Mouse (Mus musculus) right cerebral cortex, postnatal 25 days (tissue): ENCODE measurements around the gene Nup205.

Experiments used
- DNase-seq: peaks from one replicate; pipeline ENCODE4 v3.0.0; 2022

Nup205 gene

GRCm38 (mm10) chr6:35251807-35252476 lies 74.7 kb downstream of the Nup205 start:
- no peak for DNase-seq

DNA sequence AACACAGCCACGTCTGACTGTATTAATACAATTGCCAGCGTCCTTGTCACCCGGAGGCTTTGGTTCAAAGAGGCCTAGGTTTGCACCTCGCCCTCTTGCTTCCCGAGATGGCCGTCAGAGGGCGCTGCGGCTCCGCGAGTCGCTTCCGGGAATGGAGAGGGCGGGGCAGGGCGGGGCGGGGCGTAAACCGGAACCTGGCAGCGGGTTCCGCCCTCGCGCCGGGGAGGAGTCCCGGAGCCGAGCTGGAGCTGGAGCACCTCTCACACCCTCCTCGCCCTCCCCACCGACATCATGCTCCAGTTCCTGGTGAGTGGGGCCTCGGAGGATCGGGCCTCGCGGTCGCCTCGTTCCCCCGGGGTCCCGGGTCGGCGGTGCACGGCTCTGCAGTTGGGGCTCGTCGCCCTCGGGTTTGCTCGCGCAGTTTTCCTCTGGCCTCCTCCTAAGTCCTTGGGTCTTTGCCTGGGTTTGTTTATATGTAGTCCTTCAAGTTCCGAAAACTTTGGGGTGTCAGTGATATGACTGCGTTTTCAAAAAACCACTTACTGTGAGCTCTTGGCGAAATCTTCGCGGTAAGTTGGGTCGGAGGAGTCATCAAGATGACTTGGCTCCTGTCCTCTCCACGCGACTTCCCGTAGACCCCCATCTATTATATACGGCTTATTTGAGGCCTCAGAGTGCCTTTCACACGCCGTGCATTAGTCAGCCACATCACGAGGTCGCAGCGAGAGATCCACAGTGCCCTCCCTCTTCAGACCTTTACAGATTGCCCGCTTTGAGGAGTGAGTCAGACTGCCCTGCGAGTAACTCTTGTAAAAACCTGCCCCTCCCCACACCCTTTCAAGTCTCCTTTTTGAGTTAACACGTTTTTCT lies 75.5 kb downstream of the Nup205 start:
- peak; percentile 84 for DNase-seq

DNA sequence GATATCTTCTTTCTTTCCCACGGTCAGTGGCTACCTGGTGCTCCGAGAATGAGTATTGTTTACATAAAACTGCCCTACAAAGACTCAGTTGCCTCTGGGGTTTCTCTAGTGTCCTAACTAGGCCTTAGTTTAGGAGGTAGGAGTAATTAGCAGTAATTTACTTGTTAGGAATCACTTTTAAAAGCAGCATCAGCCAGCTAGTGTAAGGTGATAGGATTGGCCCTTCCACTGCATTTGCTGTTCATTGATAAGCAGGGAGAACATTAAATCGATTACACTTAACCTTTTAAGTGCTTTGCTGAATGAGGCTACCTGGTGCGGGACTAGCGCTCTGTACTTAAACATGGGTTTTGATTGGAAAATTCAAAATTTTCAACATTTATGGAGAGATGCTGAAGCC lies 76.3 kb downstream of the Nup205 start:
- no peak for DNase-seq

DNA sequence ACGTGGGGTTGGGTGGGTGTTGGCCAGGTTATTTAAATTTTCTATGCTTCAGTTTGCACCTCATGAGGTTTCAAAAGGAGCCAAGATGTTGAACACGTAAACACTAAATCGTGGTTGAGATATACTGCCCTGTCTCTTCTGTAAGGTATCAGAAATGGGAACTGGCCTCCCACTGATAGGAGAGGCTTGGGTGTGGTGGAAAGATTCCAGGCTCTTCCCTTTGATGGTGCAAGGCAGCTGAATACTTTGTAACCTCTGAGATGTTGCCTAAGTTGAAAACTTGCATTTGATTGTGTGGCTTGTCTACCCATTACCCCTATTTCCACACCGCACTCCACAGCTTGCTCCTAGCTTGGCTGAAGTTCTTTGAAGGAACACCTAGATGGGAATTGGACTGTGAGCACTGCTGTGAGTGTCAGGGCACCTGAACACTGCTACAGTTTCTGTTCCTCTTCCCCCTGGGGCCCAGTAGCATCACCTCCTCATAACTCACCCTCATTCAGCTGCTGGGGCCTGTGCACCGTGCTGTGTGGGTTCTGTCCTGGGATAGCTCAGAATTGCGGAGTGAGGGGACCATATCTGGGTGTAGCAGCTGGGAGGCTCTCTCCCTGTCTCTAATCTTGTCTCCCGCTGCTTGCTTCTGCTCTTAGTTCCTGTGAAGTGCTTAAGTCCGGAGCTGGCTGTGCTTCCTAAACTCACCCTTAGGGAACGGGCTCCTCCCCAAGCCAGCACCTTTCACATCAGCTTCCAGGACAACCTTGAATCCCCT lies 77.1 kb downstream of the Nup205 start:
- no peak for DNase-seq

GRCm38 (mm10) chr6:35255017-35255416 lies 77.8 kb downstream of the Nup205 start:
- no peak for DNase-seq

GRCm38 (mm10) chr6:35256691-35257090 lies 79.5 kb downstream of the Nup205 start:
- DNase-seq: peak; percentile 21

DNA sequence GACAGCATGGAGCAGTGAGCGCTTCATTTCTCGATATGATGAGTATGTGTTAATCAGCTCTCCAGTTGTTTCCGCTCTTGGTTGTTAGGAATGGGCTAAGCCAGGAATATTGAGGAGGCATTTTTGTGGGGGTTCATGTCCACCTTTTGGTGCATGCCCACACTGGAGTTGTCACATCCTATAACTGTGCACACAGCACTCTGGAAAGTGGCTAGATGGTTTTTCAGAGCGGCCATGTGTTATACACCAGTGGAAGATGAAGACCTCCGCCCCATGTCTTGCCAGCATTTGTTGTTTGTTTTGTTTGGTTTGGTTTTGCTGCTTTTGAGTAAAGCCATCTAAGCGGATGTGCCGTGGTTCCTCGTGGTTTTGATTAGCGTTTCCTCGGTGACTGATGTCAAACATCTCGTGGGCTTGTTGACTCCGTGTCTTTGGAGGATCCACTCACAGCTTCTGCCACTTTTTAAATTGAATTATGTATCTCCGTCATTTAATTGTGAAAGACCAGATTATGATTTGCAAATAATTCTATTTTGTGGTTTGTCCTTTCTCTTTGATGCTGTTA lies 80.5 kb downstream of the Nup205 start:
- no peak for DNase-seq

GRCm38 (mm10) chr6:35258922-35259321 lies 81.7 kb downstream of the Nup205 start:
- DNase-seq: no peak

DNA sequence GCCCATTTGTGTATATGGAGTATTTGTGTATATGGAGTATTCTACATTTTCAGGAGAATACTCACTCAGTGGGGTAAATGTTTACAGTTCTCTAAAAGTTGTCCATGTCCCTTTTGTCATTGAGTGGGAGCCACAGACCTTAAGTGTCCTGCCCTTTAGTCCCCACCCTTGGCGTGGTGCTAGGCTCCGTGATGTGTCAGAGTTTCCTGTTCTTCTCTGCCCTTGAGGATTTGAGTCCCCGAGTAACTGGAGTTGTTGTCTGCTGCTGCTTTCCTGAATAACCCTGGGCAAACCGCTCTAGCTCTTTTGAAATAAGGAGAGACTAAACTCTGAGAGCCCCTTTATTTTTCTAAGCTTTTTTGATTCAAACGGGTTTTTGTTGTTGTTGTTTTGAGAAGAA lies 82.3 kb downstream of the Nup205 start:
- DNase-seq: no peak

DNA sequence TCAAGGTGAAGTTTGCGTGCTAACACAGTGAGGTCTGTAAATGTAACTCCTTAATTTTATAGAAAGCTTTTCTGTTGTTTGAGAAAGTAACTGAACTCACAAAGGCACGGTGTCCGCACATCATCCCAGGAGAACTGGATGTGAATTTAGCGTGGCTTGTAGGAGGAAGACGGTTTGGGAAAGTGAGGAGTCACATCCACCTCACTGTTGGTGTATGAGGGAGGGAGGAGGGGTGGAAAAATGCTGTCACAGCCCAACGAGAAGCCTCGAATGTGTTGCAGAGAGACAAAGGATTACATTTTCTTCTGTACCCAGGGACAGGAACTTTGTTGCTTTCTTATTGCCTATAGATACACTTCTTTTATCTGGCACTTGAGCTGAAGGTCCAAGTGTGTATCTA lies 83.3 kb downstream of the Nup205 start:
- DNase-seq: no peak

DNA sequence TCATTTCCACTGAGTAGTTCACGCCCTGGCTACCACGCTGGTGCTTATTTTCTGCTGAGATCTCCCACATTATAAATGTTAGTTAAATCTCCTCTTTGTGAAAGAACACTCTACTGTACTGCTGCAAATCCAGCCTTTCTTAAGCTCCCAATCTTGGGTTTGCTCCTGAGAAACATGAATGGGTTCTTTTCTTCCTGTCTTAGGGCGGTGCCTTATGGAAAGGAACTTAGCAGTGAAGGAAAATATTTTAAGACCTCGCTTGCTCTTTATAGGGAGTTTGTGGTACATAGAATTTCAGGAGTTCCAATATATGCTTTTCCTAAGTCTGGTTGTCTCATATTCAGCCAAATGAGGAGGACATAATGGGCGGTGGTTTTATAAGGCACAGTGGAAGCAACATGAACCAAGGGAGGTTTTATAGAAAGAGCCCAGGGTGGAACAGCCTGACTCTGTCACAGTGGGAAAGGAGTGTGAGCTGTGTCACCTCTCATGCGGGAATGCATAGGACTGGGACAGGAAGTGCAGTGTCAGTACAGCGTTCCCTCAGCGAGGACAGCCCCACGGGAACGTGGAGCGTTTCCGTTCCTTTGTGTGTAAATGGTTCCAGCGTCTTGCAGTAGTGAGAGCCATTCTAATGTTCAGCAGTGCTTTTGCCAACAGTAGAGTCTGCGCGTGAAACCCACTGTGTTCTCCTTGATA lies 88.5 kb downstream of the Nup205 start:
- DNase-seq: no peak

DNA sequence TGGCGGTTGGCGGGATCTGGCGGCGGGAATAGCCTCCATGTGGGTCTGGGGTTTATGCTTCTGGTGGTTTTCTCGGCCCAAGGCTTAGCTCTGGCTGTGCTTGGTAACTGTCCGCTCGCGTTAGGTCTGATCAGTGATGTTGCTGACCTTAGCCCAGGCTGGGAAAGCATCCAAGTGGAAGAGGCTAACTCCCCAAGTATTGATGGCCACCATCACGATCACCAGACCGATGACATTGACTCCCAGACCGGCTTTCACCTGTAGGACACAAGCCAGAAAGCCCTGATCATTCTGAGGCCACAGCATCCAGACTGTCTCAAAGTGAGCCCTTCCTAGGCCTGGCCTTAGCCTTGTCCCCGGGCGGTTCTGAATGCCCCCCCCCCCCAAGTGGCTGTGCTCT lies 91.5 kb downstream of the Nup205 start:
- no peak for DNase-seq

- no peak for DNase-seq
These were observed 92.4 kb downstream of the Nup205 start for GRCm38 (mm10) chr6:35269643-35270042.

GRCm38 (mm10) chr6:35271094-35271855 lies 94.1 kb downstream of the Nup205 start:
- DNase-seq: no peak

GRCm38 (mm10) chr6:35271868-35272765 lies 94.9 kb downstream of the Nup205 start:
- DNase-seq: no peak

- no peak for DNase-seq
These were observed 96.3 kb downstream of the Nup205 start for GRCm38 (mm10) chr6:35273391-35274082.

DNA sequence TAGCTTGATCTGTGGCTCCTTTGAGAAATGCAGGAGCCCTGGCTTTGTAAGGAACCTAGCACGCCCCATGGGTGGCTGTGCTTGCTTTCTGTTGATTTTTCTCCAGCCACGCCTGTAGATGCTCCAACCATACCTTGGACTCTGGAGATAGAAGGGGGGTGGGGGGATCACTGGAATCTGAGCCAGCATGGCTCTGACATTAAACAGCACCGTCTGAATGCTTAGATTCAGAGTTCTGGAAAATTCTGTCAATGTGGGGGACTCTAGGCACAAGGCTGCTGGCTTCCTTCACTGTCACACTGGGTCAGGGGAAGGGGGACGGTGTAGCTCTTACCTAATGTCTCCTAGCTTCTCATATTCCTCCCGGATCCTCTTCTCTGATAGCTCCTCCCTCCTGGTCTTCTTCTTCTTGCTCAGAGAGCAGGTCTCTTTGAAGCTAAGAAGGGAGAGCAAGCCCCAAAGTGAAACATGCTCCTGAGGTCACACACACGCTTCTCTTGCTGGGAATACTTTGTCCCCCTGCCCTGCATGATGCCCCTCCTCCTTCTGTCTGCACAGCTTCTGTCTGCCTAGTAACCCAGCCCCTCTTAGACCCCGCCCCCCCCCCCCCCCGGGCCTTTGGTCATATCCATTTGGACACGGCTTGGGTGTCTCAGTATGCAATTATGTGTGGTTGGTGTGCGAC lies 100.8 kb downstream of the Nup205 start:
- DNase-seq: no peak

- DNase-seq: no peak
These were observed 102.1 kb downstream of the Nup205 start for GRCm38 (mm10) chr6:35279306-35279705.

- DNase-seq: no peak
These were observed 111.0 kb downstream of the Nup205 start for GRCm38 (mm10) chr6:35288114-35288761.
